Mouse (Mus musculus) E14TG2a.4 (cell line): ENCODE data around the gene Ebf3.

ENCODE experiments used
- CTCF ChIP-seq: conservative IDR thresholded peaks from 2 replicates; pipeline ENCODE4 v1.5.1; 2014; ENCODE audit warnings: low read length
- NANOG ChIP-seq: IDR thresholded peaks from 2 replicates; pipeline ENCODE4 v1.6.1; 2014; ENCODE audit warnings: borderline replicate concordance, low read length, mixed read lengths
- POU5F1 ChIP-seq: IDR thresholded peaks from 2 replicates; pipeline ENCODE4 v1.6.1; 2014; ENCODE audit warnings: low read length, borderline replicate concordance

GRCm38 (mm10) chr7:137333951-137334350 lies 19.7 kb upstream of the Ebf3 start:
- TF ChIP-seq CTCF (no peak), NANOG (no peak), POU5F1 (no peak)
